Mouse (Mus musculus): ENCODE results near the gene Armc2.

The Armc2 gene

GRCm38 (mm10) chr10:42018016-42018949 is at the start of gene Armc2:
Gene Armc2, minus strand, starts transcription at chr10:42018442.
- DNase-seq (ENCODE audit: low read depth, low spot score) = peak; percentile 80

- DNase-seq (ENCODE audit: low read depth, low spot score) = no peak
Measured at GRCm38 (mm10) chr10:42064446-42064845, 46.2 kb upstream of the Armc2 start.

GRCm38 (mm10) chr10:42059522-42059921 is 41.3 kb upstream of the Armc2 start:
- DNase-seq (ENCODE audit: low read depth, low spot score) = no peak

GRCm38 (mm10) chr10:42057746-42058145 is 39.5 kb upstream of the Armc2 start:
- no peak for DNase-seq (ENCODE audit: low read depth, low spot score)

GRCm38 (mm10) chr10:42057231-42057601 is 39.0 kb upstream of the Armc2 start:
- DNase-seq (ENCODE audit: low read depth, low spot score) = peak; percentile 57

- DNase-seq (ENCODE audit: low read depth, low spot score) = no peak
Measured at GRCm38 (mm10) chr10:42056486-42057230, 38.4 kb upstream of the Armc2 start.

- no peak for DNase-seq (ENCODE audit: low read depth, low spot score)
Measured at GRCm38 (mm10) chr10:42055224-42056165, 37.3 kb upstream of the Armc2 start.

GRCm38 (mm10) chr10:42051069-42051468 is 32.8 kb upstream of the Armc2 start:
- no peak for DNase-seq (ENCODE audit: low read depth, low spot score)

- no peak for DNase-seq (ENCODE audit: low read depth, low spot score)
Measured at GRCm38 (mm10) chr10:42048648-42049047, 30.4 kb upstream of the Armc2 start.

- no peak for DNase-seq (ENCODE audit: low read depth, low spot score)
Measured at GRCm38 (mm10) chr10:42044574-42044973, 26.3 kb upstream of the Armc2 start.

- DNase-seq (ENCODE audit: low read depth, low spot score) = no peak
Measured at GRCm38 (mm10) chr10:42043307-42043706, 25.1 kb upstream of the Armc2 start.

GRCm38 (mm10) chr10:42042881-42043280 is 24.6 kb upstream of the Armc2 start:
- DNase-seq (ENCODE audit: low read depth, low spot score) = no peak

GRCm38 (mm10) chr10:42042087-42042486 is 23.8 kb upstream of the Armc2 start:
- DNase-seq (ENCODE audit: low read depth, low spot score) = no peak

- no peak for DNase-seq (ENCODE audit: low read depth, low spot score)
Measured at GRCm38 (mm10) chr10:42038571-42038970, 20.3 kb upstream of the Armc2 start.

- no peak for DNase-seq (ENCODE audit: low read depth, low spot score)
Measured at GRCm38 (mm10) chr10:42037301-42037870, 19.1 kb upstream of the Armc2 start.

- DNase-seq (ENCODE audit: low read depth, low spot score) = no peak
Measured at GRCm38 (mm10) chr10:42036846-42037245, 18.6 kb upstream of the Armc2 start.

- no peak for DNase-seq (ENCODE audit: low read depth, low spot score)
Measured at GRCm38 (mm10) chr10:42033571-42033970, 15.3 kb upstream of the Armc2 start.

- DNase-seq (ENCODE audit: low read depth, low spot score) = peak; percentile 91
Measured at GRCm38 (mm10) chr10:42031021-42031420, 12.8 kb upstream of the Armc2 start.

GRCm38 (mm10) chr10:42029502-42029901 is 11.3 kb upstream of the Armc2 start:
- peak; percentile 34 for DNase-seq (ENCODE audit: low read depth, low spot score)

GRCm38 (mm10) chr10:42027337-42027736 is 9.1 kb upstream of the Armc2 start:
- no peak for DNase-seq (ENCODE audit: low read depth, low spot score)

- DNase-seq (ENCODE audit: low read depth, low spot score) = no peak
Measured at GRCm38 (mm10) chr10:42024406-42024805, 6.2 kb upstream of the Armc2 start.
